Mouse (Mus musculus): ENCODE measurements around the gene Kcnab1. TPM values are rescaled to one million over a fixed set of nuclear protein-coding genes. Genes with fewer than 3 reads are reported as not detected.

Gene Kcnab1
- polyA plus RNA-seq, 1 experiment from 2014 or later, result 3.0 TPM

DNA sequence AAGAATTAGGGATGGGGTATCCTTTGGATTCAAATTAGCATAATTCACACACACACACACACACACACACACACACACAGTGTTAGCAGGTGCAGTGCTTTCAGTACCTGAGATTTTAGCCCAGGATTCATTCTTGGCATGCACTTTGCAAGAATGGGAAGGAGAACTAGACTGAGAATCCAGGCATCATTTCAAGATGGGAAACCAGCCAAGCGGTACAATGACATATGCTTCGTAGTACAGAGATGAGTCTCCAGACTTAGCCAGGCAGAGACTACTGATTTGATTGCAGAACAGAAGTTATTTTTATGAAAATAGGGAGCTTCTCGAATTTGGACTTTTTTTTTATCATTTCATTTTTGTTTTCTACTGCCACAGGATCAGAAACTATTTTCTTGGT lies 15.8 kb downstream of the Kcnab1 start:
- no peak overlapping the region for H3K27ac ChIP-seq (replicated peaks; ENCODE audit: low read depth, low read length)
- H3K4me1 ChIP-seq (ENCODE audit: control insufficient read depth, insufficient read depth, low read length), result no peaks in the 10 kb centered on the region
- no peaks in the 10 kb centered on the region for H3K36me3 ChIP-seq (replicated peaks; ENCODE audit: control insufficient read depth, insufficient read depth, low read depth, low read length)
- no peak overlapping the region for H3K4me3 ChIP-seq (ENCODE audit: low read depth, low read length)
- no peaks in the 10 kb centered on the region for H3K9me3 ChIP-seq (replicated peaks; ENCODE audit: control insufficient read depth, low read length)
- H3K27me3 ChIP-seq (ENCODE audit: control insufficient read depth, insufficient read depth, low read length), result no peaks in the 10 kb centered on the region
- no peak overlapping the region for H3K9ac ChIP-seq (replicated peaks; ENCODE audit: low read length)
- no peak for ATAC-seq (replicated peaks; ENCODE audit: insufficient number of reproducible peaks, low FRiP score, low TSS enrichment, low read depth)
- 79% methylated on average over 3 of the region's 3 CpGs for WGBS
- DNase-seq (ENCODE audit: low spot score), result no peak
- no peak overlapping the region for H3K4me2 ChIP-seq (ENCODE audit: low read depth, low read length)

DNA sequence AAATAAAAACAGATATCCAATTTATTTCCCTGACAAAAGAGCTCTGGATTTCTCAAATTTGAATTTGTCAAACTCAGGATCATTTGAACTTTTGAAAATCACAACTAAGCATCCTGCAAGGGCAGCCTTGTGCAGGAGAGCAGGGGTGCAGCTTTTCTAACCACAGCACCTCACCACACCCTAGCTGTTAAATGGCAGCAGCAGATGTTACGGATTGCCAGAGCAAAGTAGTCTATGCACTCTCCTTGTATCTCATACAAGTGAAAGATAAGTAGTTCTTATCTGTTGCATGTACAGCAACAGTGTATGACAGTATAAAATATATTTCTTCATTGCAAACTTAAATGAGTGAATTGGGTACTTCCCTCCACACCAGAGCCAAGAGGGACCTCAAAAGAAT lies 20.4 kb downstream of the Kcnab1 start:
- no peak overlapping the region for H3K4me2 ChIP-seq (ENCODE audit: low read depth, low read length)
- H3K27me3 ChIP-seq (ENCODE audit: control insufficient read depth, insufficient read depth, low read length), result no peaks in the 10 kb centered on the region
- no peaks in the 10 kb centered on the region for H3K36me3 ChIP-seq (replicated peaks; ENCODE audit: control insufficient read depth, insufficient read depth, low read depth, low read length)
- ATAC-seq (replicated peaks; ENCODE audit: insufficient number of reproducible peaks, low FRiP score, low TSS enrichment, low read depth) (no peak), DNase-seq (ENCODE audit: low spot score) (no peak)
- 90% methylated on average over 1 of the region's 1 CpGs for WGBS
- H3K4me1 ChIP-seq (ENCODE audit: control insufficient read depth, insufficient read depth, low read length), result no peaks in the 10 kb centered on the region
- H3K4me3 ChIP-seq (ENCODE audit: low read depth, low read length), result no peak overlapping the region
- H3K9ac ChIP-seq (replicated peaks; ENCODE audit: low read length), result no peak overlapping the region
- no peaks in the 10 kb centered on the region for H3K9me3 ChIP-seq (replicated peaks; ENCODE audit: control insufficient read depth, low read length)
- no peak overlapping the region for H3K27ac ChIP-seq (replicated peaks; ENCODE audit: low read depth, low read length)

DNA sequence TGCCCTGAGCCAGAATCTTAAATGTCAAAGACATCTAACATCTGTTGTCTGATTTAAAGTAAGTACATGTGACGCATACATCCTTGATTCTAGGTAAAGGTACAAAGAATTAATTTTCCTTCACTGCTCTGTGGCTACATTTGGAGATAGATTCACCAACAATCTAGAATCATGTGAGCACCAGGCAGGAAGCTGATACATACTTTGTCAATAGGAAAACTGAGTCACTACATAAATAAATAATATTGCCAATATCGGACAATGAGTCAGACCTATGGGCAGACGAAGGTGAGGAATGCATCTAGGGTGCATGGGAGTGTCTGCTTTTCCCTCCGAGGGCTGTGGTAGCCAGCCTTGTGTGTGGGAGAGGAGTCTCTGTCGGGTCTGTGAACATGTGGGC lies 25.7 kb downstream of the Kcnab1 start:
- H3K27me3 ChIP-seq (ENCODE audit: control insufficient read depth, insufficient read depth, low read length), result no peaks in the 10 kb centered on the region
- no peaks in the 10 kb centered on the region for H3K9me3 ChIP-seq (replicated peaks; ENCODE audit: control insufficient read depth, low read length)
- DNase-seq (ENCODE audit: low spot score) (no peak), ATAC-seq (replicated peaks; ENCODE audit: insufficient number of reproducible peaks, low FRiP score, low TSS enrichment, low read depth) (no peak)
- no peak overlapping the region for H3K4me2 ChIP-seq (ENCODE audit: low read depth, low read length)
- 78% methylated on average over 5 of the region's 5 CpGs for WGBS
- H3K36me3 ChIP-seq (replicated peaks; ENCODE audit: control insufficient read depth, insufficient read depth, low read depth, low read length), result no peaks in the 10 kb centered on the region
- H3K4me3 ChIP-seq (ENCODE audit: low read depth, low read length), result no peak overlapping the region
- no peak overlapping the region for H3K27ac ChIP-seq (replicated peaks; ENCODE audit: low read depth, low read length)
- H3K9ac ChIP-seq (replicated peaks; ENCODE audit: low read length), result no peak overlapping the region
- H3K4me1 ChIP-seq (ENCODE audit: control insufficient read depth, insufficient read depth, low read length), result no peaks in the 10 kb centered on the region

DNA sequence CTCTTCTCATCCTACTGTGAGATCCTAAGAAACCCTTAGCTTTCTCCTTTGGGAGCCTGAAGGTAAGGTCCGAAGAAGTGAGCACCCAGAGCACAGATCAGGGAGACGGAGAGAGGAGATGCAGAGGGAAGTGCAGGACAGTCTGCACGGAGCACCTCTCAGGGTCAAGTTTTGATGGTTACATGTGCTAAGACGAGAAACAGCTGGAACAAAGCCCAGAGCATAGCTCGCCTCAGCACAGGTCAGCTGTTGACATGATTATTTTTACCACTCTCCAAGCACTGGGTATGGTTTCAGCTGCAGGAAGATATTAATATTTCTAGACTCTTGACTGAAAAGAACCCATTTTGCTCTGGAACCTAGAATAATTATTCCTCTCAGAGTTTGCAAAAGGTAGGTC lies 27.7 kb downstream of the Kcnab1 start:
- Histone ChIP-seq H3K36me3 (replicated peaks; ENCODE audit: control insufficient read depth, insufficient read depth, low read depth, low read length) (no peaks in the 10 kb centered on the region), H3K27me3 (ENCODE audit: control insufficient read depth, insufficient read depth, low read length) (no peaks in the 10 kb centered on the region), H3K9ac (replicated peaks; ENCODE audit: low read length) (no peak overlapping the region), H3K4me3 (ENCODE audit: low read depth, low read length) (no peak overlapping the region), H3K9me3 (replicated peaks; ENCODE audit: control insufficient read depth, low read length) (no peaks in the 10 kb centered on the region), H3K4me1 (ENCODE audit: control insufficient read depth, insufficient read depth, low read length) (no peaks in the 10 kb centered on the region), H3K27ac (replicated peaks; ENCODE audit: low read depth, low read length) (no peak overlapping the region), H3K4me2 (ENCODE audit: low read depth, low read length) (no peak overlapping the region)
- DNase-seq (ENCODE audit: low spot score), result no peak
- ATAC-seq (replicated peaks; ENCODE audit: insufficient number of reproducible peaks, low FRiP score, low TSS enrichment, low read depth), result no peak
- 80% methylated on average over 5 of the region's 5 CpGs for WGBS

DNA sequence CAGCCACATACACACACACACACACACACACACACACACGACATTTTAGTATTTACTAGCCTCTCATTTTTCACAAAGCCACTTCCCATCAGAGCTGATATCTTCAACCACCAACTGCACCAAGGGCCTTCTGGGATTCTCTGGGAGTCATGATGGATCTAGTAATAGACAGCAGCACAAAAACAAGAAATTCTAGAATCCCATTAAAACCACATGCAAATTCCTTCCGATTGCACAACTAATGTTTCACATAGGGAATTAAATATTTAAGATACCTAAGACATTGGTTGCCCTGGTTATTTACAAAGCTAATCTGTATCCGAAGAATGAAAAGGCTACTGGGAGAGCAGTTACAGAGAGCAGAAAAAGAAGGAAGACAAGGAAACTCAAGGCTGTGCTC lies 29.6 kb downstream of the Kcnab1 start:
- Histone ChIP-seq H3K4me3 (ENCODE audit: low read depth, low read length) (no peak overlapping the region), H3K4me1 (ENCODE audit: control insufficient read depth, insufficient read depth, low read length) (no peaks in the 10 kb centered on the region), H3K36me3 (replicated peaks; ENCODE audit: control insufficient read depth, insufficient read depth, low read depth, low read length) (no peaks in the 10 kb centered on the region), H3K9ac (replicated peaks; ENCODE audit: low read length) (no peak overlapping the region), H3K9me3 (replicated peaks; ENCODE audit: control insufficient read depth, low read length) (no peaks in the 10 kb centered on the region), H3K27me3 (ENCODE audit: control insufficient read depth, insufficient read depth, low read length) (no peaks in the 10 kb centered on the region), H3K27ac (replicated peaks; ENCODE audit: low read depth, low read length) (no peak overlapping the region), H3K4me2 (ENCODE audit: low read depth, low read length) (no peak overlapping the region)
- DNase-seq (ENCODE audit: low spot score) (no peak), ATAC-seq (replicated peaks; ENCODE audit: insufficient number of reproducible peaks, low FRiP score, low TSS enrichment, low read depth) (no peak)
- 85% methylated on average over 3 of the region's 3 CpGs for WGBS

DNA sequence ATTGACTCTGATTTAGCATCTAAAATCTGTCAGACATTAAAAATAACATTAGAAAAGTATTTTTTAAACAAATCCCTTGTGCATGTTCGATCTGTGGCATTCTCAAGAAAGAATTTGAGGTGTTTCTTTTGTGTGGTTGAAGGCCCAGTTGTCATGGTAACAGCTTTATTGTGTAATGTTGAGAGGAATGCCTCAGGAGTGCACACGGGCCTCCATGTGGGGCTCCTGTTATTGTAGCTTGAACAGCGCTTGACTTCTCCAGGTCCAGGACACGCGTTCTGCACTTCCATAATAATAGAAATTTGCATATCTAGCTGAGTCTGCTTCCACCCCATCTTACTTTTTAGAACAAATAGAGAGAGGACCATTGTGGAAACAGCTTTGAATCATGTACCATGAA lies 36.0 kb downstream of the Kcnab1 start:
- Histone ChIP-seq H3K9ac (replicated peaks; ENCODE audit: low read length) (no peak overlapping the region), H3K36me3 (replicated peaks; ENCODE audit: control insufficient read depth, insufficient read depth, low read depth, low read length) (no peaks in the 10 kb centered on the region), H3K27me3 (ENCODE audit: control insufficient read depth, insufficient read depth, low read length) (no peaks in the 10 kb centered on the region), H3K4me1 (ENCODE audit: control insufficient read depth, insufficient read depth, low read length) (no peaks in the 10 kb centered on the region), H3K27ac (replicated peaks; ENCODE audit: low read depth, low read length) (no peak overlapping the region), H3K4me3 (ENCODE audit: low read depth, low read length) (no peak overlapping the region), H3K4me2 (ENCODE audit: low read depth, low read length) (no peak overlapping the region), H3K9me3 (replicated peaks; ENCODE audit: control insufficient read depth, low read length) (no peaks in the 10 kb centered on the region)
- 69% methylated on average over 5 of the region's 5 CpGs for WGBS
- DNase-seq (ENCODE audit: low spot score) (no peak), ATAC-seq (replicated peaks; ENCODE audit: insufficient number of reproducible peaks, low FRiP score, low TSS enrichment, low read depth) (no peak)

DNA sequence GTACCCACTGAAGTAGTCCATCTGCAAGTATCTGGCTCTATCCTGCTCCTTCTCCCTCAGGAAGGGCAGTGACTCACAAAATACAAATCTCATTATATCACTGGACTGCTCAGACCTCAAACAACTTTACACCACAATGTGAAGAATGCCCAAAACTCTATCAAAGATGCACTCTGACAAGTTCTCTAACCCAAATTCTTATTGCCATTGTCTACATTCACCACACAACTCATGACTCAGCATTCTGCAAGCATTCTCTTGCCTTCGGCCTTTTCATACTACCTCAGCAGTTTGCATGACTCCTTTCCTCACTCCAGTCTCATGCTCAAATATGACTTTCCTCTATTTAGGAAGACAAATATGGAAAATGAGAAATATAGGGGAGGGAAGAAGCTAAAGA lies 42.6 kb downstream of the Kcnab1 start:
- H3K4me1 ChIP-seq (ENCODE audit: control insufficient read depth, insufficient read depth, low read length), result no peaks in the 10 kb centered on the region
- H3K36me3 ChIP-seq (replicated peaks; ENCODE audit: control insufficient read depth, insufficient read depth, low read depth, low read length), result no peaks in the 10 kb centered on the region
- no peaks in the 10 kb centered on the region for H3K27me3 ChIP-seq (ENCODE audit: control insufficient read depth, insufficient read depth, low read length)
- H3K4me3 ChIP-seq (ENCODE audit: low read depth, low read length), result no peak overlapping the region
- no peak overlapping the region for H3K4me2 ChIP-seq (ENCODE audit: low read depth, low read length)
- 98% methylated on average over 1 of the region's 1 CpGs for WGBS
- DNase-seq (ENCODE audit: low spot score), result no peak
- H3K9me3 ChIP-seq (replicated peaks; ENCODE audit: control insufficient read depth, low read length), result no peaks in the 10 kb centered on the region
- H3K27ac ChIP-seq (replicated peaks; ENCODE audit: low read depth, low read length), result no peak overlapping the region
- ATAC-seq (replicated peaks; ENCODE audit: insufficient number of reproducible peaks, low FRiP score, low TSS enrichment, low read depth), result no peak
- H3K9ac ChIP-seq (replicated peaks; ENCODE audit: low read length), result no peak overlapping the region

DNA sequence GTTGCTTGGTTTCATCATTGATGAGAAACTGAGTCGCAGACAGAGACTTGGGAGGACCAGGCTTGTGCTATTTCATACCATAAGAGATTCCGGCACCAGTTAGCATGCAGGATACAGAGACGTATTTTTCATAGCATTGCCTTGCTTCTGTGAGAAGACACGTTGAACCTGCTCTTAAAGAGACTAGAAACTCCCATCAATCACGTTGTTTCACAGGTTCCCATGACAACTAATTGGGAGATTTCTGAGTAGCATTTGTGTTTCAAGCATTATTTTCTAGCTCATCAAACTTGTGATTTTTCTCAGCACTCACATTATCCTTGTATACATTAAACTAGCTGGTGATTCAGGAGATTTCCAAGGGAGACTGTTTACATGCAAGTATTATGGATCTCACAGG lies 63.8 kb downstream of the Kcnab1 start:
- no peak for DNase-seq (ENCODE audit: low spot score)
- no peaks in the 10 kb centered on the region for H3K9me3 ChIP-seq (replicated peaks; ENCODE audit: control insufficient read depth, low read length)
- no peak overlapping the region for H3K27ac ChIP-seq (replicated peaks; ENCODE audit: low read depth, low read length)
- no peak overlapping the region for H3K4me2 ChIP-seq (ENCODE audit: low read depth, low read length)
- no peaks in the 10 kb centered on the region for H3K4me1 ChIP-seq (ENCODE audit: control insufficient read depth, insufficient read depth, low read length)
- no peak overlapping the region for H3K9ac ChIP-seq (replicated peaks; ENCODE audit: low read length)
- no peak for ATAC-seq (replicated peaks; ENCODE audit: insufficient number of reproducible peaks, low FRiP score, low TSS enrichment, low read depth)
- no peaks in the 10 kb centered on the region for H3K36me3 ChIP-seq (replicated peaks; ENCODE audit: control insufficient read depth, insufficient read depth, low read depth, low read length)
- WGBS, result 87% methylated on average over 5 of the region's 5 CpGs
- no peaks in the 10 kb centered on the region for H3K27me3 ChIP-seq (ENCODE audit: control insufficient read depth, insufficient read depth, low read length)
- no peak overlapping the region for H3K4me3 ChIP-seq (ENCODE audit: low read depth, low read length)

DNA sequence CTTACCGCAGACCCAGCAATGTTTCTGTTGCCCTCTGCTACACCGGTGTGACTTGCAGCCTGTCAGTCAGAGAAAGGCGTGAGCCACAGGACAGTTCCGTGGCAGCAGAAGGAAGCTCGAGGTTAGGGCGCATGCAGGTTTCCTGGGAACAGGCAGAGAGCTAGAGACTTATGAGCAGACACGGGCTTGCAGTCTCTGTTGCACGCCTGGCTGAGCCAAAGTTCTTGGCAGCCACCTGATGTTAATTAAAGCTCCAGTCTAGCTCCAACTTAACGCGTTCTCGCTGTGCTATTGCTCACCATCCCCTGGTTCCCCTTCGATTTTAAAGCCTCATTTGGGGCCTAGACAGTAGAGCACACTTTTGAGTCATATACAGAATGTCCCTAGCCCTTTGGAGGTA lies 65.4 kb downstream of the Kcnab1 start:
- Histone ChIP-seq H3K4me1 (ENCODE audit: control insufficient read depth, insufficient read depth, low read length) (no peaks in the 10 kb centered on the region), H3K9ac (replicated peaks; ENCODE audit: low read length) (no peak overlapping the region), H3K27ac (replicated peaks; ENCODE audit: low read depth, low read length) (no peak overlapping the region), H3K4me2 (ENCODE audit: low read depth, low read length) (no peak overlapping the region), H3K4me3 (ENCODE audit: low read depth, low read length) (no peak overlapping the region), H3K9me3 (replicated peaks; ENCODE audit: control insufficient read depth, low read length) (no peaks in the 10 kb centered on the region), H3K36me3 (replicated peaks; ENCODE audit: control insufficient read depth, insufficient read depth, low read depth, low read length) (no peaks in the 10 kb centered on the region), H3K27me3 (ENCODE audit: control insufficient read depth, insufficient read depth, low read length) (no peaks in the 10 kb centered on the region)
- no peak for ATAC-seq (replicated peaks; ENCODE audit: insufficient number of reproducible peaks, low FRiP score, low TSS enrichment, low read depth)
- DNase-seq (ENCODE audit: low spot score), result no peak
- WGBS, result 64% methylated on average over 12 of the region's 12 CpGs

Measured in embryonic facial prominence, embryonic 11.5 days (tissue).